Mouse (Mus musculus) small intestine, adult 2 months (tissue): Measurements from ENCODE around the gene C1qtnf7.

Source experiments
- CTCF ChIP-seq: fragments of 200-500 bp; IDR thresholded peaks from 2 replicates; pipeline ENCODE4 v1.5.1; 2012; ENCODE audit warnings: low read depth, mild to moderate bottlenecking, control low read depth, inconsistent platforms, low read length, moderate library complexity, mixed read lengths; ENCODE audit not compliant: insufficient replicate concordance, insufficient read length; ENCODE audit errors: extremely low read depth
- POLR2A ChIP-seq: fragments of 200-500 bp; IDR thresholded peaks from 2 replicates; pipeline ENCODE4 v1.6.1; 2012; ENCODE audit warnings: low read depth, mild to moderate bottlenecking, control low read depth, inconsistent platforms, low read length, moderate library complexity

DNA sequence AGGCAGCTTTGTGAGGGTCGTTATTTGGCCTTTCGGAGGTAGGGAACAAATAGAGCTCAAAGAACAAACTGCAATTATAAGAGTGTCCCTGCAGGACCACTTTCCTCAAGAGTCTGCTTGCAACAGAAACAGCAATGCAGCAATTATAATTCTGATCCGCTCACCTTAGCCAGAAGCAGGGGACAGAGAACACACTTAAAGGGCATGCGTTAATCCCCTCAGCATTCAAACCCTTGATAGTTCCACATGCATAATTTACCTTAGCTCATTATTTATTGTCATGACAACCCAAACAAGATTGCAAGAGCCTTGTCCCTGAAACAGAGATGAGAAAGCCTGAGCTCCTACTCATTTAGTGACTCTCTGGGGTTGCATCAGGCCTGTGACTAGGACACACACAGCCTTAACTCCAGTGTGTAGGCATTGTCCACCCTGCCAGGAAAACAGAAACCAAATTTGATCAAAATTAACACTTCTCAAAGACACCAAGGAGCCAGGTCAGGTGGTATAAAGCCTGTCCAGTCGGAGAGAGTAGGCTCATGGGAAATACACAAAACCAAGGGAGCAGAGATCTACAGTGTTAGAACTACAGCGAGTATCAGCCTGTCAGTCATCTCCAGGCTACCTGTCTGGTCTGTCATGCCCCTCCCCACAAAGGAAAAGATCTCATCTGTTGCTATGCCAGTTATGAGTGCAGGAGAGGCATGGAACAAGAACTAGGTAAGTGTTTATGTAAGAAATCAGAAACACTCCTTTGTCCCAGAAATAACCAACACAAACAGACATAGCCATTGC lies 68.2 kb downstream of the C1qtnf7 start:
- no peak for TF ChIP-seq CTCF
- TF ChIP-seq POLR2A, result no peak
